Mouse (Mus musculus) testis, postnatal 10 days (tissue): ENCODE data around the gene Ptpn7.

Source experiments
- DNase-seq: peaks from one replicate; pipeline ENCODE4 v3.0.0; 2021; ENCODE audit warnings: low spot score

Ptpn7 gene

GRCm38 (mm10) chr1:135129543-135130183 lies 2.8 kb upstream of the Ptpn7 start:
- DNase-seq, result no peak

- DNase-seq, result no peak
Measured at GRCm38 (mm10) chr1:135130376-135131018, 2.0 kb upstream of the Ptpn7 start.

- DNase-seq, result no peak
Measured at GRCm38 (mm10) chr1:135131034-135131433, 1.5 kb upstream of the Ptpn7 start.

- DNase-seq, result no peak
Measured at GRCm38 (mm10) chr1:135131560-135131959, 940 bp upstream of the Ptpn7 start.

GRCm38 (mm10) chr1:135132893-135133369 lies 431 bp downstream of the Ptpn7 start:
- DNase-seq, result no peak

- no peak for DNase-seq
Measured at GRCm38 (mm10) chr1:135133678-135134435, 1.4 kb downstream of the Ptpn7 start.

- DNase-seq, result no peak
Measured at GRCm38 (mm10) chr1:135135111-135135787, 2.7 kb downstream of the Ptpn7 start.

GRCm38 (mm10) chr1:135136500-135136899 lies 4.0 kb downstream of the Ptpn7 start:
- DNase-seq, result peak; percentile 83

GRCm38 (mm10) chr1:135139906-135140305 lies 7.4 kb downstream of the Ptpn7 start:
- no peak for DNase-seq

GRCm38 (mm10) chr1:135142452-135142851 lies 10.0 kb downstream of the Ptpn7 start:
- DNase-seq, result no peak

GRCm38 (mm10) chr1:135143940-135144339 lies 11.4 kb downstream of the Ptpn7 start:
- DNase-seq, result no peak

GRCm38 (mm10) chr1:135146077-135146945 lies 13.8 kb downstream of the Ptpn7 start, which contains the start of gene Arl8a:
TSS of gene Arl8a (plus strand) at chr1:135146824.
- peak; percentile 90 for DNase-seq

- peak; percentile 92 for DNase-seq
Measured at GRCm38 (mm10) chr1:135146946-135147701, 14.6 kb downstream of the Ptpn7 start.

GRCm38 (mm10) chr1:135147702-135148058 lies 15.2 kb downstream of the Ptpn7 start:
- DNase-seq, result no peak

- peak; percentile 35 for DNase-seq
Measured at GRCm38 (mm10) chr1:135148476-135148875, 16.0 kb downstream of the Ptpn7 start.

GRCm38 (mm10) chr1:135148996-135149395 lies 16.5 kb downstream of the Ptpn7 start:
- peak; percentile 42 for DNase-seq

- DNase-seq, result no peak
Measured at GRCm38 (mm10) chr1:135154011-135154410, 21.5 kb downstream of the Ptpn7 start.

GRCm38 (mm10) chr1:135154411-135154959 lies 22.0 kb downstream of the Ptpn7 start:
- peak; percentile 82 for DNase-seq

GRCm38 (mm10) chr1:135156300-135156699 lies 23.8 kb downstream of the Ptpn7 start:
- DNase-seq, result no peak

GRCm38 (mm10) chr1:135158633-135159032 lies 26.1 kb downstream of the Ptpn7 start:
- DNase-seq, result no peak
